Comparison of ENCODE assay signal across 8 mouse cellular contexts in genomic region chr5:120503144-120503795, GRCm38 (mm10). TPM values are rescaled to one million over a fixed set of nuclear protein-coding genes. Genes with fewer than 3 reads are reported as not detected.
DNase-seq lines count a peak whose midpoint lies in the region; ATAC-seq and TF ChIP-seq lines count a peak whose summit lies in the region.

TSS of gene Plbd2 (minus strand) at chr5:120503625.

- peak; percentile 72 for ATAC-seq in forebrain, embryonic 16.5 days
- ATAC-seq in lung, embryonic 16.5 days (ENCODE audit: low read depth): peak; percentile 87

- H3K27ac ChIP-seq in MEL (ENCODE audit: control insufficient read depth, low read depth, low read length): no peak within 1 kb of the TSS
- no peak within 1 kb of the TSS for H3K27ac ChIP-seq in forebrain, embryonic 16.5 days (ENCODE audit: low read length)
- H3K27ac ChIP-seq in lung, embryonic 16.5 days (ENCODE audit: low read length): no peak within 1 kb of the TSS
- H3K27ac ChIP-seq in thymus, adult 2 months (ENCODE audit: control insufficient read depth, insufficient read depth, low read length): no peak within 1 kb of the TSS

- no peak for TF ChIP-seq CTCF in MEL (IDR thresholded peaks at IDR 0.05 in 2 of 3, conservative IDR thresholded peaks at IDR 0.05 in 1 of 3; ENCODE audit: control insufficient read depth in 1 of 3, insufficient read depth in 1 of 3, low read depth in 2 of 3, low read length in 3 of 3, poor library complexity in 1 of 3, severe bottlenecking in 1 of 3)
- TF ChIP-seq CTCF in thymus, adult 2 months (IDR thresholded peaks at IDR 0.05; ENCODE audit: borderline replicate concordance, control insufficient read depth, extremely low read depth, insufficient read depth, low read length, poor library complexity): no peak

- 0% methylated on average over 53 of the region's 55 CpGs for WGBS in forebrain, embryonic 16.5 days
- 0% methylated on average over 40 of the region's 55 CpGs for WGBS in lung, embryonic 16.5 days
- under 1% methylated on average over 55 of the region's 55 CpGs for WGBS in thymus, adult 2 months

- peak within 1 kb of the TSS; percentile 88 for H3K9ac ChIP-seq in MEL (ENCODE audit: control insufficient read depth, low read depth, low read length, poor library complexity, severe bottlenecking)
- peak within 1 kb of the TSS; percentile 85 for H3K9ac ChIP-seq in forebrain, embryonic 16.5 days (replicated peaks; ENCODE audit: low read depth, low read length)
- H3K9ac ChIP-seq in lung, embryonic 16.5 days (ENCODE audit: low read length): peak within 1 kb of the TSS; percentile 93

- H3K4me2 ChIP-seq in forebrain, embryonic 16.5 days (ENCODE audit: low read length): peak within 1 kb of the TSS; percentile 93
- H3K4me2 ChIP-seq in lung, embryonic 16.5 days (ENCODE audit: low read depth, low read length): peak within 1 kb of the TSS; percentile 96

- peak; percentile 75 to 88; a peak in 3 of 4 replicates for TF ChIP-seq POLR2A in MEL (IDR thresholded peaks at IDR 0.05; ENCODE audit: control insufficient read depth in 1 of 2, insufficient read depth in 1 of 2, low read depth in 1 of 2, low read length in 2 of 2, poor library complexity in 1 of 2)
- peak; percentile 34; the same call in 1 of the 2 replicates for TF ChIP-seq POLR2A in thymus, adult 2 months (IDR thresholded peaks at IDR 0.05; ENCODE audit: control insufficient read depth, extremely low read depth, insufficient read depth, low read length, poor library complexity)

- no peak for TF ChIP-seq EP300 in MEL (IDR thresholded peaks at IDR 0.05; ENCODE audit: low read depth in 1 of 2, low read length in 2 of 2)

- peaks cover 0 to 10% of the 10 kb centered on the region in 2 experiments for H3K4me1 ChIP-seq in MEL (ENCODE audit: control insufficient read depth in 1 of 2, insufficient read depth in 2 of 2, low read length in 2 of 2)
- peaks cover 19% of the 10 kb centered on the region for H3K4me1 ChIP-seq in forebrain, embryonic 16.5 days (replicated peaks; ENCODE audit: control insufficient read depth, insufficient read depth, low read length)
- peaks cover 9% of the 10 kb centered on the region for H3K4me1 ChIP-seq in lung, embryonic 16.5 days (replicated peaks; ENCODE audit: control insufficient read depth, insufficient read depth, low read length)
- H3K4me1 ChIP-seq in thymus, adult 2 months (replicated peaks; ENCODE audit: control insufficient read depth, insufficient read depth, low read length): peaks cover 13% of the 10 kb centered on the region

- TF ChIP-seq RAD21 in MEL (IDR thresholded peaks at IDR 0.05; ENCODE audit: low read depth, low read length): no peak

- peaks cover 13% of the 10 kb centered on the region for H3K79me2 ChIP-seq in MEL (ENCODE audit: control insufficient read depth, insufficient read depth, low read length, poor library complexity)

- peaks cover 0 to 4% of the 10 kb centered on the region in 2 experiments; a peak in 2 of 4 replicates for H3K36me3 ChIP-seq in MEL (ENCODE audit: control insufficient read depth in 1 of 2, insufficient read depth in 2 of 2, low read length in 2 of 2)
- no peaks in the 10 kb centered on the region for H3K36me3 ChIP-seq in forebrain, embryonic 16.5 days (ENCODE audit: control insufficient read depth, insufficient read depth)
- no peaks in the 10 kb centered on the region; the same call in 1 of the 2 replicates for H3K36me3 ChIP-seq in lung, embryonic 16.5 days (ENCODE audit: control insufficient read depth, insufficient read depth, low read length)
- no peaks in the 10 kb centered on the region for H3K36me3 ChIP-seq in thymus, adult 2 months (ENCODE audit: control insufficient read depth, insufficient read depth, low read length)

- peak within 1 kb of the TSS; percentile 83 to 98 for H3K4me3 ChIP-seq in MEL (ENCODE audit: control insufficient read depth in 1 of 2, insufficient read depth in 1 of 2, low read depth in 2 of 2, low read length in 2 of 2)
- peak within 1 kb of the TSS; percentile 87 for H3K4me3 ChIP-seq in forebrain, embryonic 16.5 days (replicated peaks; ENCODE audit: low read length)
- H3K4me3 ChIP-seq in lung, embryonic 16.5 days (ENCODE audit: low read length): peak within 1 kb of the TSS; percentile 87
- peak within 1 kb of the TSS; percentile 51 for H3K4me3 ChIP-seq in thymus, adult 2 months (ENCODE audit: control insufficient read depth, insufficient read depth, low read length)

- DNase-seq in MEL (ENCODE audit: low read depth, low spot score): peak; percentile 86
- peak; percentile 78 for DNase-seq in cerebellum, adult 11-12 months
- peak; percentile 90 for DNase-seq in heart, postnatal 4 days
- peak; percentile 47 to 68 for DNase-seq in layer of hippocampus, adult 8-10 months (ENCODE audit: low spot score in 2 of 2)
- peak; percentile 58 for DNase-seq in ovary, adult 18-20 months (ENCODE audit: low spot score)
- peak; percentile 69 for DNase-seq in thymus, adult 2 months

- H3K9me3 ChIP-seq in MEL (replicated peaks; ENCODE audit: insufficient read depth, low read length): no peaks in the 10 kb centered on the region
- no peaks in the 10 kb centered on the region for H3K9me3 ChIP-seq in forebrain, embryonic 16.5 days (ENCODE audit: control insufficient read depth, low read length)
- no peaks in the 10 kb centered on the region for H3K9me3 ChIP-seq in lung, embryonic 16.5 days (ENCODE audit: control insufficient read depth, low read length)

- no peaks in the 10 kb centered on the region for H3K27me3 ChIP-seq in MEL (ENCODE audit: control insufficient read depth in 1 of 2, insufficient read depth in 2 of 2, low read length in 2 of 2)
- H3K27me3 ChIP-seq in forebrain, embryonic 16.5 days (replicated peaks; ENCODE audit: control insufficient read depth, insufficient read depth, low read length): no peaks in the 10 kb centered on the region
- no peaks in the 10 kb centered on the region for H3K27me3 ChIP-seq in lung, embryonic 16.5 days (ENCODE audit: control insufficient read depth, insufficient read depth, low read depth, low read length)
- H3K27me3 ChIP-seq in thymus, adult 2 months (ENCODE audit: control insufficient read depth, insufficient read depth, low read length): no peaks in the 10 kb centered on the region

TF ChIP-seq in MEL, 35 proteins besides CTCF, POLR2A, EP300 and RAD21 (continues in another document):
- no peak for TF ChIP-seq KAT2A (conservative IDR thresholded peaks at IDR 0.05; ENCODE audit: low read depth, low read length)
- TF ChIP-seq HCFC1 (IDR thresholded peaks at IDR 0.05; ENCODE audit: low read depth, low read length): peak; percentile 78
- no peak for TF ChIP-seq ZC3H11A (IDR thresholded peaks at IDR 0.05; ENCODE audit: low read depth, low read length)
- TF ChIP-seq NELFE (IDR thresholded peaks at IDR 0.05; ENCODE audit: low read depth, low read length): peak; percentile 77
- TF ChIP-seq E2F4 (IDR thresholded peaks at IDR 0.05; ENCODE audit: borderline replicate concordance, low read depth, low read length): no peak
- peak; percentile 43; the same call in 1 of the 2 replicates for TF ChIP-seq TCF12 (IDR thresholded peaks at IDR 0.05; ENCODE audit: low read depth, low read length)
- peak; percentile 90 for TF ChIP-seq MAX (IDR thresholded peaks at IDR 0.05; ENCODE audit: low read length)
- peak in 1 of 2 experiments; percentile 82; a peak in 2 of 4 replicates for TF ChIP-seq USF2 (IDR thresholded peaks at IDR 0.05; ENCODE audit: borderline replicate concordance in 1 of 2, insufficient read depth in 1 of 2, low read depth in 1 of 2, low read length in 2 of 2)
- peak; percentile 59; the same call in 1 of the 2 replicates for TF ChIP-seq BHLHE40 (IDR thresholded peaks at IDR 0.05; ENCODE audit: borderline replicate concordance, low read depth, low read length)
- TF ChIP-seq TBP (IDR thresholded peaks at IDR 0.05; ENCODE audit: low read depth, low read length): 0 out of 2 replicates have a peak, but pooled peaks have one; percentile 34
- TF ChIP-seq SMC3 (IDR thresholded peaks at IDR 0.05; ENCODE audit: low read depth, low read length): no peak
- TF ChIP-seq MEF2A (IDR thresholded peaks at IDR 0.05; ENCODE audit: extremely low read depth, insufficient replicate concordance, low read depth, low read length, poor library complexity, severe bottlenecking): no peak
- no peak for TF ChIP-seq MYB (IDR thresholded peaks at IDR 0.05; ENCODE audit: low read depth, low read length)
- TF ChIP-seq MAFK (IDR thresholded peaks at IDR 0.05; ENCODE audit: borderline replicate concordance, low read depth, low read length): no peak
- TF ChIP-seq GABPA (IDR thresholded peaks at IDR 0.05; ENCODE audit: low read depth, low read length): no peak
- no peak for TF ChIP-seq ZKSCAN1 (IDR thresholded peaks at IDR 0.05; ENCODE audit: low read depth, low read length)
- TF ChIP-seq ZMIZ1 (IDR thresholded peaks at IDR 0.05; ENCODE audit: low read depth, low read length): 0 out of 2 replicates have a peak, but pooled peaks have one; percentile 56
- peak; percentile 98 for TF ChIP-seq USF1 (IDR thresholded peaks at IDR 0.05; ENCODE audit: low read depth, low read length)
- no peak for TF ChIP-seq NRF1 (IDR thresholded peaks at IDR 0.05; ENCODE audit: insufficient read depth, low read depth, low read length, poor library complexity, severe bottlenecking)
- peak; percentile 84 for TF ChIP-seq MAZ (IDR thresholded peaks at IDR 0.05; ENCODE audit: low read depth, low read length)
- peak; percentile 99 for TF ChIP-seq ELF1 (IDR thresholded peaks at IDR 0.05; ENCODE audit: low read depth, low read length)
- no peak for TF ChIP-seq MYC (IDR thresholded peaks at IDR 0.05; ENCODE audit: low read depth, low read length)
- TF ChIP-seq MXI1 (IDR thresholded peaks at IDR 0.05; ENCODE audit: low read depth, low read length): peak; percentile 92
- TF ChIP-seq ZNF384 (IDR thresholded peaks at IDR 0.05; ENCODE audit: low read depth, low read length): peak; percentile 99
- peak; percentile 11; the same call in 1 of the 2 replicates for TF ChIP-seq ETS1 (IDR thresholded peaks at IDR 0.05; ENCODE audit: low read depth, low read length)
- no peak for TF ChIP-seq CHD1 (IDR thresholded peaks at IDR 0.05; ENCODE audit: low read depth, low read length)
- no peak for TF ChIP-seq GATA1 (IDR thresholded peaks at IDR 0.05; ENCODE audit: low read depth, low read length)

RNA-seq across cellular contexts. Expression of gene Plbd2, which starts in this region (rescaled TPM):
- total RNA-seq in MEL (2012; rRNA removed): 9.2 and 10.1 TPM in 2 replicates
- 10 to 100 TPM in 1 of 2 experiments, not detected in 1; 30.5 TPM for polyA plus RNA-seq in MEL (2012; ENCODE audit: insufficient read depth in 1 of 2, insufficient read length in 2 of 2, low read depth in 1 of 2, low replicate concordance in 2 of 2, missing spikeins in 1 of 2)
- 22.9 and 24.6 TPM in 2 replicates for polyA plus RNA-seq in forebrain, embryonic 16.5 days (2015; fragmentation: Nextera tagmentation; extraction: Ambion mirVana)
- 10 to 100 TPM; 38.0 to 38.3 TPM for total RNA-seq in heart, postnatal 4 days (2021)
- 10 to 100 TPM; 57.9 to 76.5 (median 66.5) TPM for total RNA-seq in layer of hippocampus, adult 8-10 months (2022)
- 48.8 and 50.5 TPM in 2 replicates for polyA plus RNA-seq in lung, embryonic 16.5 days (2015; fragmentation: Nextera tagmentation; extraction: Ambion mirVana)
- 31.5 and 32.4 TPM in 2 replicates for polyA plus RNA-seq in thymus, adult 2 months (2012; rRNA removed)
